Mouse (Mus musculus) limb, embryonic 14.5 days (tissue): ENCODE data around the gene Hlf. TPM values are rescaled to one million over a fixed set of nuclear protein-coding genes. Genes with fewer than 3 reads are reported as not detected.
A peak's percentile ranks its signal among the peaks of the same experiment; 100 is the strongest.

ENCODE experiments used
- ATAC-seq: fragments of 200-750 bp; cut with Nextera tagmentation; 2 replicates; pipeline ENCODE4 v1.8.0; 2017; ENCODE audit warnings: low read depth, moderate number of reproducible peaks, moderate TSS enrichment; ENCODE audit not compliant: low FRiP score
- DNase-seq: peaks from one replicate; pipeline ENCODE4 v3.0.0-alpha.2; 2015; ENCODE audit warnings: low spot score
- H3K27ac ChIP-seq: fragments of 300-500 bp; sonication (generic); replicated peaks from 2 replicates; pipeline ENCODE4 v1.5.1; 2014; ENCODE audit warnings: low read depth, mild to moderate bottlenecking, low read length, moderate library complexity, mixed read lengths
- H3K27me3 ChIP-seq: fragments of 300-500 bp; sonication (generic); 2 replicates; pipeline ENCODE4 v1.6.1; 2014; ENCODE audit warnings: low read length, mixed read lengths; ENCODE audit not compliant: control insufficient read depth, insufficient read depth
- H3K36me3 ChIP-seq: fragments of 300-500 bp; sonication (generic); 2 replicates; pipeline ENCODE4 v1.6.1; 2014; ENCODE audit warnings: mild to moderate bottlenecking, low read length, moderate library complexity, mixed read lengths; ENCODE audit not compliant: control insufficient read depth, insufficient read depth
- H3K4me1 ChIP-seq: fragments of 300-500 bp; sonication (generic); 2 replicates; pipeline ENCODE4 v1.6.1; 2014; ENCODE audit warnings: antibody characterized with exemption, low read length, mixed read lengths; ENCODE audit not compliant: control insufficient read depth, insufficient read depth
- H3K4me2 ChIP-seq: fragments of 300-500 bp; sonication (generic); replicated peaks from 2 replicates; pipeline ENCODE4 v1.6.1; 2014; ENCODE audit warnings: low read depth, mild to moderate bottlenecking, low read length, moderate library complexity; ENCODE audit not compliant: severe bottlenecking
- H3K4me3 ChIP-seq: fragments of 300-500 bp; sonication (generic); replicated peaks from 2 replicates; pipeline ENCODE4 v1.5.1; 2014; ENCODE audit warnings: low read length
- H3K9ac ChIP-seq: fragments of 300-500 bp; sonication (generic); 2 replicates; pipeline ENCODE4 v1.6.1; 2014; ENCODE audit warnings: mild to moderate bottlenecking, low read depth, low read length, moderate library complexity; ENCODE audit not compliant: severe bottlenecking
- H3K9me3 ChIP-seq: fragments of 300-500 bp; sonication (generic); 2 replicates; pipeline ENCODE4 v1.6.1; 2016; ENCODE audit warnings: low read length; ENCODE audit not compliant: control insufficient read depth
- POLR2A ChIP-seq: fragments of 200-500 bp; IDR thresholded peaks from 2 replicates; pipeline ENCODE4 v1.8.0; 2012; ENCODE audit warnings: inconsistent platforms, mild to moderate bottlenecking, moderate library complexity, borderline replicate concordance; ENCODE audit not compliant: insufficient read depth, insufficient read length; ENCODE audit errors: extremely low read depth
- WGBS: fragments of 180-500 bp; shearing (Covaris S2); extraction: QIAGEN DNeasy Blood & Tissue Kit; methylation state at CpG from one replicate; pipeline ENCODE4 v1.1.7; 2014; 5-methylcytosine and 5-hydroxymethylcytosine counted together
- polyA plus RNA-seq, 2 experiments: library from polyadenylated mRNA; depleted of rRNA in 1 of 2; stranded (reverse) in 1 of 2; unstranded in 1 of 2; fragments of >200 nt; fragmentation: Nextera tagmentation in 1 of 2; extraction: Ambion mirVana in 1 of 2; gene quantifications; 2 replicates each; pipeline versions ENCODE4 v1.2.1 to v1.2.3; 2012 to 2014

Hlf gene
- polyA plus RNA-seq, 2 experiments = 2.2 to 2.8 TPM

GRCm38 (mm10) chr11:90357371-90357770 is 33.3 kb downstream of the Hlf start:
- Histone ChIP-seq H3K4me3 (no peak overlapping the region), H3K9ac (no peak overlapping the region), H3K36me3 (no peaks in the 10 kb centered on the region), H3K27ac (no peak overlapping the region), H3K4me1 (peaks cover 24% of the 10 kb centered on the region), H3K4me2 (no peak overlapping the region), H3K9me3 (no peaks in the 10 kb centered on the region), H3K27me3 (no peaks in the 10 kb centered on the region)
- 84% methylated on average over 7 of the region's 7 CpGs for WGBS
- no peak for DNase-seq
- TF ChIP-seq POLR2A = no peak
- ATAC-seq = no peak

DNA sequence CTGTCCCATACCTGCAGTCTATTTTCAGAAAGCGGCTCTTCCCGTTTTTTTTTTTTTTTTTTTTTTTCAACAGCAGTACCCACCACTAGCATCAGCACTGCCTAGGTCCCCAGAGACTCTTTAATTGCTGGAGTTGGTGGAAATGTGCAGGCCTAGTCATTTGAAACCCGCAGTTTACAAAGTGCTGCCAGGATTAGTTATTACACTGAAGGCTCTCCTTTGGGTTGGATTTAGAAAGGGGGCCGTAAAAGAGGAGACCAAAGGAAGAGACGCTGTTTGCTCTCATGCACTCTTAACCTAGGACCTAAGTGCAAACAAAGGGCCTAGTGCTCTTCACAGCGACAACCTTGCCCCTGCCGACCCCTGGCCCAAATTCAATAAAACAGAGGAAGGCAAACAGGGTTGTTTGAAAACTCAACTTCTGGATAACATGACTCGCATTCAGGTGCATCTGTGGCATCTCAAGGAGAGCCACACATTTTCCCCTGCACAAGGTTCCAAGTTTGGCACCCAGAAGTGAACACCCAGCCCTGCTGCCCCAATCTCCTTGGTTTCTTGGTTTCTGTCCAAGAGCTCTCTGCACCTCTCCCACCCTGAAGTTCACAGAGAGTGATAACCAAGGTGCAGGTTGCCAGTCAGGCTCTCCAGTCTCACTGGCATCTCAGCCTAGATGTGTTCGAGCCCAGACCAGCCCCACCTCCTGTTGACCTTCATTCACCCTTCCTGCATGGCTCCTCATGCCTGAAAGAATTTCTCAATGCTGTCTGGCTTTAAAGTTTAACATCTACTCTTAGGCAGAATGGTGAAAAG is 34.0 kb downstream of the Hlf start:
- TF ChIP-seq POLR2A = no peak
- ATAC-seq = no peak; the same call in 1 of the 2 replicates
- Histone ChIP-seq H3K9me3 (no peaks in the 10 kb centered on the region), H3K36me3 (no peaks in the 10 kb centered on the region), H3K27me3 (no peaks in the 10 kb centered on the region), H3K4me3 (no peak overlapping the region), H3K4me1 (peaks cover 24% of the 10 kb centered on the region), H3K4me2 (no peak overlapping the region), H3K27ac (no peak overlapping the region), H3K9ac (no peak overlapping the region)
- DNase-seq = peak; percentile 61
- 17% methylated on average over 9 of the region's 9 CpGs for WGBS

DNA sequence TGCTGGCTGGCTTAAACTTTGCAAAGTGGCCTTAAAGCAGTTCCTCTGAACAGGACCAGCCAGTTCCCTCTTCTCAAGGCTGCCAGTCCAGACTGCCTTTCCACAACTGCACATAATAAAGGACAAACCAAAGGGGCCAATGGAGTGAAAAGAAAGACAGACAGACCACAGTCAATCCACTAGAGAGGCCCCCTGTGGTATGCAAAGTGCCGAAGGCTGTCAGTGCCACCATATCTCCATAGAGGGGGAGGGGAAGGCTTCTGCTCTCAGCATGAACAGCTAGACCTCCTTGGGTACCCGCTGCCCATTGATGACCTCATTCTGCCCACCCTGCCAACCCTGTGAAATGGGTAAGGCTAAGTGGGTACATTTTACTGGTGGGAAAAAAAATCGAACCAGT is 34.7 kb downstream of the Hlf start:
- H3K36me3 ChIP-seq = no peaks in the 10 kb centered on the region
- no peak for DNase-seq
- H3K27ac ChIP-seq = no peak overlapping the region
- ATAC-seq = no peak
- H3K4me3 ChIP-seq = no peak overlapping the region
- whole genome bisulfite sequencing = 16% methylated on average over 3 of the region's 3 CpGs
- no peaks in the 10 kb centered on the region for H3K9me3 ChIP-seq
- TF ChIP-seq POLR2A = no peak
- H3K9ac ChIP-seq = no peak overlapping the region
- H3K27me3 ChIP-seq = no peaks in the 10 kb centered on the region
- H3K4me2 ChIP-seq = 0 out of 2 replicates have a peak overlapping the region, but pooled peaks have one; percentile 11
- H3K4me1 ChIP-seq = peaks cover 24% of the 10 kb centered on the region

- Histone ChIP-seq H3K27ac (no peak overlapping the region), H3K4me3 (no peak overlapping the region)
- WGBS = 37% methylated on average over 7 of the region's 7 CpGs
Measured at GRCm38 (mm10) chr11:90355270-90355681, 35.4 kb downstream of the Hlf start.

DNA sequence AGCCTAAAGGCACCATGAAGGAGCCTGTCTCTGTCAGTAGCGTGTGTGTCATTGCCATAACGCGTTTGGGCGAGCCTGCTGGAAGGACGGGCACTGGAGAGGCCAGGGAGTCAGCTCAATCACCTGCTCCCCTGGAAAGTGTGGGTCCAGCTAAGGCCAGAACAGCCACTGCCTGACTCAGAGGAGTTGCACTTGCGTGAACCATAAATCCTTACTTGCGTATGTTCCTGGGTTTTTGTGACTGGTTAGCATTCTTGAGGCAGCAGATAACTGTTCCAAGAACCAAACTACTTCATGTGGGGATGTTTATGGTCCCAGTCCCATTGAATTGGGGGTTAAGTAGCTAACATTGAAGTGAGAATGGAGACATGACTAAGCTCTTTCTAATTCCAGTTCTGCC is 38.0 kb downstream of the Hlf start:
- WGBS = 75% methylated on average over 7 of the region's 7 CpGs
- no peak for ATAC-seq

More at GRCm38 (mm10) chr11:90355270-90355681, 35.4 kb downstream of the Hlf start:
- Histone ChIP-seq H3K9me3 (no peaks in the 10 kb centered on the region), H3K4me2 (no peak overlapping the region), H3K4me1 (peaks cover 24% of the 10 kb centered on the region), H3K27me3 (no peaks in the 10 kb centered on the region), H3K9ac (no peak overlapping the region), H3K36me3 (no peaks in the 10 kb centered on the region)
- DNase-seq = no peak
- ATAC-seq = no peak
- TF ChIP-seq POLR2A = no peak

More for the DNA sequence above, 38.0 kb downstream of the Hlf start:
- H3K27ac ChIP-seq = no peak overlapping the region
- H3K27me3 ChIP-seq = no peaks in the 10 kb centered on the region
- no peak for DNase-seq
- TF ChIP-seq POLR2A = no peak
- H3K9ac ChIP-seq = no peak overlapping the region
- H3K4me3 ChIP-seq = no peak overlapping the region
- no peaks in the 10 kb centered on the region for H3K36me3 ChIP-seq
- H3K4me1 ChIP-seq = peaks cover 24% of the 10 kb centered on the region
- H3K4me2 ChIP-seq = no peak overlapping the region
- no peaks in the 10 kb centered on the region for H3K9me3 ChIP-seq
